Mouse (Mus musculus) spleen, adult 2 months (tissue): ENCODE measurements around the gene Pxk. TPM values are rescaled to one million over a fixed set of nuclear protein-coding genes. Genes with fewer than 3 reads are reported as not detected.

ENCODE experiments used
- DNase-seq, 2 experiments: peaks; one replicate each; pipeline versions ENCODE4 v3.0.0 to v3.0.0-alpha.2; 2012 to 2021; ENCODE audit warnings: low spot score in 2 of 2, low read depth in 1 of 2
- H3K27ac ChIP-seq: fragments of 200-500 bp; 2 replicates; pipeline ENCODE4 v1.5.1; 2012; ENCODE audit warnings: low read length, inconsistent platforms; ENCODE audit not compliant: insufficient read depth
- H3K27me3 ChIP-seq: fragments of 200-500 bp; 2 replicates; pipeline ENCODE4 v1.6.1; 2012; ENCODE audit warnings: mild to moderate bottlenecking, moderate library complexity, low read length, inconsistent platforms; ENCODE audit not compliant: control insufficient read depth, insufficient read depth
- H3K36me3 ChIP-seq: fragments of 200-500 bp; 2 replicates; pipeline ENCODE4 v1.6.1; 2012; ENCODE audit warnings: mild to moderate bottlenecking, low read length, inconsistent platforms; ENCODE audit not compliant: control insufficient read depth, insufficient read depth
- H3K4me1 ChIP-seq: fragments of 200-500 bp; 2 replicates; pipeline ENCODE4 v1.6.1; 2011; ENCODE audit warnings: inconsistent platforms; ENCODE audit not compliant: control insufficient read depth, insufficient read depth, insufficient read length
- H3K4me3 ChIP-seq: fragments of 200-500 bp; 2 replicates; pipeline ENCODE4 v1.5.1; 2011; ENCODE audit warnings: mild to moderate bottlenecking, inconsistent platforms; ENCODE audit not compliant: insufficient read depth, insufficient read length; ENCODE audit errors: extremely low read depth
- CTCF ChIP-seq: fragments of 200-500 bp; IDR thresholded peaks from 2 replicates; pipeline ENCODE4 v1.5.1; 2011; ENCODE audit warnings: mild to moderate bottlenecking, inconsistent platforms; ENCODE audit not compliant: insufficient read depth, insufficient read length, insufficient replicate concordance; ENCODE audit errors: extremely low read depth
- POLR2A ChIP-seq: fragments of 200-500 bp; IDR thresholded peaks from 2 replicates; pipeline ENCODE4 v1.6.1; 2011; ENCODE audit warnings: low read depth, low read length, inconsistent platforms
- WGBS: fragments of 180-500 bp; shearing (Covaris S2); methylation state at CpG from one replicate; pipeline ENCODE4 v1.1.7; 2018; 5-methylcytosine and 5-hydroxymethylcytosine counted together
- polyA plus RNA-seq: library from polyadenylated mRNA; depleted of rRNA; stranded (reverse); fragments of >200 nt; gene quantifications from 2 replicates; pipeline ENCODE4 v1.2.3, GENCODE M21; 2012

Pxk gene
- polyA plus RNA-seq, 1 experiment: 42.5 TPM

GRCm38 (mm10) chr14:8124046-8124881 lies 26.3 kb downstream of the Pxk start:
- H3K36me3 ChIP-seq: peaks cover 34% of the 10 kb centered on the region
- no peak overlapping the region for H3K4me3 ChIP-seq
- H3K27ac ChIP-seq: no peak overlapping the region
- 86% methylated on average over 7 of the region's 7 CpGs for WGBS
- DNase-seq: no peak
- H3K27me3 ChIP-seq: no peaks in the 10 kb centered on the region
- peaks cover 4% of the 10 kb centered on the region for H3K4me1 ChIP-seq
- TF ChIP-seq POLR2A: no peak
- no peak for TF ChIP-seq CTCF

- Histone ChIP-seq H3K27me3 (no peaks in the 10 kb centered on the region), H3K4me3 (no peak overlapping the region), H3K27ac (peak overlapping the region; percentile 33), H3K4me1 (peaks cover 7% of the 10 kb centered on the region), H3K36me3 (peaks cover 31% of the 10 kb centered on the region)
- TF ChIP-seq POLR2A (no peak), CTCF (no peak)
- WGBS: 70% methylated on average over 5 of the region's 5 CpGs
- peak in 1 of 2 experiments; percentile 63 for DNase-seq
Observed at GRCm38 (mm10) chr14:8127971-8128370, 30.0 kb downstream of the Pxk start.

- Histone ChIP-seq H3K4me3 (no peak overlapping the region), H3K4me1 (peaks cover 14% of the 10 kb centered on the region; the same call in 1 of the 2 replicates), H3K27me3 (no peaks in the 10 kb centered on the region), H3K36me3 (peaks cover 10% of the 10 kb centered on the region), H3K27ac (peak overlapping the region; percentile 62)
- WGBS: 43% methylated on average over 8 of the region's 8 CpGs
- no peak for TF ChIP-seq POLR2A
- TF ChIP-seq CTCF: no peak
- DNase-seq: peak in 1 of 2 experiments; percentile 12
Observed at GRCm38 (mm10) chr14:8132789-8133188, 34.8 kb downstream of the Pxk start.

- TF ChIP-seq POLR2A: no peak
- peaks cover 17% of the 10 kb centered on the region for H3K36me3 ChIP-seq
- no peak overlapping the region for H3K27ac ChIP-seq
- no peaks in the 10 kb centered on the region for H3K27me3 ChIP-seq
- no peak for DNase-seq
- 84% methylated on average over 2 of the region's 2 CpGs for WGBS
- peaks cover 10% of the 10 kb centered on the region; the same call in 1 of the 2 replicates for H3K4me1 ChIP-seq
- no peak overlapping the region for H3K4me3 ChIP-seq
Observed at GRCm38 (mm10) chr14:8134234-8134633, 36.2 kb downstream of the Pxk start.

GRCm38 (mm10) chr14:8135130-8135529 lies 37.1 kb downstream of the Pxk start:
- 89% methylated on average over 3 of the region's 3 CpGs for WGBS
- DNase-seq: no peak
- TF ChIP-seq POLR2A (no peak), CTCF (no peak)
- Histone ChIP-seq H3K36me3 (peaks cover 25% of the 10 kb centered on the region), H3K27me3 (no peaks in the 10 kb centered on the region), H3K27ac (no peak overlapping the region), H3K4me1 (peaks cover 13% of the 10 kb centered on the region; the same call in 1 of the 2 replicates), H3K4me3 (no peak overlapping the region)

- Histone ChIP-seq H3K4me3 (no peak overlapping the region), H3K36me3 (peaks cover 43% of the 10 kb centered on the region), H3K27me3 (no peaks in the 10 kb centered on the region), H3K27ac (peak overlapping the region; percentile 82), H3K4me1 (peaks cover 4% of the 10 kb centered on the region; the same call in 1 of the 2 replicates)
- 72% methylated on average over 23 of the region's 23 CpGs for WGBS
- no peak for TF ChIP-seq CTCF
- no peak for TF ChIP-seq POLR2A
- peak in 1 of 2 experiments; percentile 40 for DNase-seq
Observed at GRCm38 (mm10) chr14:8139724-8140710, 42.0 kb downstream of the Pxk start.
